Mouse (Mus musculus): ENCODE measurements at regions not wholly inside any gene's neighbourhood (a gene's known extent, or its start where the extent isn't known, plus 50 kb on each side); places are given as distances from the start of the nearest gene placed in this dataset.

- H3K27ac ChIP-seq (ENCODE audit: insufficient read depth, low read depth, low read length) = no peak overlapping the region
- no peaks in the 10 kb centered on the region for H3K36me3 ChIP-seq (ENCODE audit: control insufficient read depth, insufficient read depth, low read length)
- H3K27me3 ChIP-seq (replicated peaks; ENCODE audit: control insufficient read depth, insufficient read depth, low read length) = no peaks in the 10 kb centered on the region
- WGBS = 81% methylated on average over 3 of the region's 3 CpGs
- H3K4me3 ChIP-seq (ENCODE audit: insufficient read depth, low read depth, low read length) = no peak overlapping the region
- no peaks in the 10 kb centered on the region for H3K4me1 ChIP-seq (ENCODE audit: control insufficient read depth, insufficient read depth, low read length)
- TF ChIP-seq CTCF (conservative IDR thresholded peaks at IDR 0.05; ENCODE audit: insufficient read depth, insufficient read length, low read depth, low read length) = no peak
- no peak for TF ChIP-seq POLR2A (IDR thresholded peaks at IDR 0.05; ENCODE audit: low read depth, low read length)
- no peak for DNase-seq
Observed at GRCm38 (mm10) chr3:143694817-143695216, 510.2 kb downstream of the Lmo4 start.

GRCm38 (mm10) chr3:143685742-143686141 is 519.3 kb downstream of the Lmo4 start:
- no peak for TF ChIP-seq CTCF (conservative IDR thresholded peaks at IDR 0.05; ENCODE audit: insufficient read depth, insufficient read length, low read depth, low read length)
- no peak for TF ChIP-seq POLR2A (IDR thresholded peaks at IDR 0.05; ENCODE audit: low read depth, low read length)

GRCm38 (mm10) chr3:143678186-143678585 is 526.8 kb downstream of the Lmo4 start:
- Histone ChIP-seq H3K27me3 (replicated peaks; ENCODE audit: control insufficient read depth, insufficient read depth, low read length) (no peaks in the 10 kb centered on the region), H3K36me3 (ENCODE audit: control insufficient read depth, insufficient read depth, low read length) (no peaks in the 10 kb centered on the region), H3K4me1 (ENCODE audit: control insufficient read depth, insufficient read depth, low read length) (no peaks in the 10 kb centered on the region), H3K27ac (ENCODE audit: insufficient read depth, low read depth, low read length) (no peak overlapping the region), H3K4me3 (ENCODE audit: insufficient read depth, low read depth, low read length) (no peak overlapping the region)
- no peak for TF ChIP-seq CTCF (conservative IDR thresholded peaks at IDR 0.05; ENCODE audit: insufficient read depth, insufficient read length, low read depth, low read length)
- no peak for TF ChIP-seq POLR2A (IDR thresholded peaks at IDR 0.05; ENCODE audit: low read depth, low read length)
- WGBS = 97% methylated on average over 3 of the region's 3 CpGs
- DNase-seq = no peak

More at GRCm38 (mm10) chr3:143685742-143686141, 519.3 kb downstream of the Lmo4 start:
- Histone ChIP-seq H3K36me3 (ENCODE audit: control insufficient read depth, insufficient read depth, low read length) (no peaks in the 10 kb centered on the region), H3K27ac (ENCODE audit: insufficient read depth, low read depth, low read length) (no peak overlapping the region), H3K4me3 (ENCODE audit: insufficient read depth, low read depth, low read length) (no peak overlapping the region), H3K4me1 (ENCODE audit: control insufficient read depth, insufficient read depth, low read length) (no peaks in the 10 kb centered on the region), H3K27me3 (replicated peaks; ENCODE audit: control insufficient read depth, insufficient read depth, low read length) (no peaks in the 10 kb centered on the region)
- DNase-seq = no peak
- 74% methylated on average over 2 of the region's 2 CpGs for WGBS

- no peaks in the 10 kb centered on the region for H3K4me1 ChIP-seq (ENCODE audit: control insufficient read depth, insufficient read depth, low read length)
- no peak overlapping the region for H3K4me3 ChIP-seq (ENCODE audit: insufficient read depth, low read depth, low read length)
- H3K27me3 ChIP-seq (replicated peaks; ENCODE audit: control insufficient read depth, insufficient read depth, low read length) = no peaks in the 10 kb centered on the region
- no peak for DNase-seq
- no peaks in the 10 kb centered on the region for H3K36me3 ChIP-seq (ENCODE audit: control insufficient read depth, insufficient read depth, low read length)
- WGBS = 83% methylated on average over 3 of the region's 3 CpGs
- no peak overlapping the region for H3K27ac ChIP-seq (ENCODE audit: insufficient read depth, low read depth, low read length)
- TF ChIP-seq POLR2A (IDR thresholded peaks at IDR 0.05; ENCODE audit: low read depth, low read length) (no peak), CTCF (conservative IDR thresholded peaks at IDR 0.05; ENCODE audit: insufficient read depth, insufficient read length, low read depth, low read length) (no peak)
Observed at GRCm38 (mm10) chr3:143674855-143675254, 530.2 kb downstream of the Lmo4 start.

- no peaks in the 10 kb centered on the region for H3K36me3 ChIP-seq (ENCODE audit: control insufficient read depth, insufficient read depth, low read length)
- no peak overlapping the region for H3K4me3 ChIP-seq (ENCODE audit: insufficient read depth, low read depth, low read length)
- H3K4me1 ChIP-seq (ENCODE audit: control insufficient read depth, insufficient read depth, low read length) = no peaks in the 10 kb centered on the region
- H3K27me3 ChIP-seq (replicated peaks; ENCODE audit: control insufficient read depth, insufficient read depth, low read length) = no peaks in the 10 kb centered on the region
- 84% methylated on average over 7 of the region's 7 CpGs for WGBS
- H3K27ac ChIP-seq (ENCODE audit: insufficient read depth, low read depth, low read length) = no peak overlapping the region
- DNase-seq = no peak
- TF ChIP-seq POLR2A (IDR thresholded peaks at IDR 0.05; ENCODE audit: low read depth, low read length) = no peak
Observed at GRCm38 (mm10) chr3:143674446-143674845, 530.6 kb downstream of the Lmo4 start.

GRCm38 (mm10) chr3:143662041-143662685 is 542.9 kb downstream of the Lmo4 start:
- 88% methylated on average over 5 of the region's 5 CpGs for WGBS

GRCm38 (mm10) chr3:143659421-143659978 is 545.5 kb downstream of the Lmo4 start:
- Histone ChIP-seq H3K4me3 (ENCODE audit: insufficient read depth, low read depth, low read length) (no peak overlapping the region), H3K4me1 (ENCODE audit: control insufficient read depth, insufficient read depth, low read length) (no peaks in the 10 kb centered on the region; the same call in 1 of the 2 replicates), H3K27me3 (replicated peaks; ENCODE audit: control insufficient read depth, insufficient read depth, low read length) (no peaks in the 10 kb centered on the region), H3K27ac (ENCODE audit: insufficient read depth, low read depth, low read length) (no peak overlapping the region), H3K36me3 (ENCODE audit: control insufficient read depth, insufficient read depth, low read length) (no peaks in the 10 kb centered on the region)
- TF ChIP-seq POLR2A (IDR thresholded peaks at IDR 0.05; ENCODE audit: low read depth, low read length) (no peak), CTCF (conservative IDR thresholded peaks at IDR 0.05; ENCODE audit: insufficient read depth, insufficient read length, low read depth, low read length) (no peak)
- WGBS = 26% methylated on average over 8 of the region's 8 CpGs
- DNase-seq = peak; percentile 59

More at GRCm38 (mm10) chr3:143662041-143662685, 542.9 kb downstream of the Lmo4 start:
- no peak for DNase-seq
- TF ChIP-seq POLR2A (IDR thresholded peaks at IDR 0.05; ENCODE audit: low read depth, low read length) = no peak
- TF ChIP-seq CTCF (conservative IDR thresholded peaks at IDR 0.05; ENCODE audit: insufficient read depth, insufficient read length, low read depth, low read length) = no peak
- Histone ChIP-seq H3K4me1 (ENCODE audit: control insufficient read depth, insufficient read depth, low read length) (no peaks in the 10 kb centered on the region; the same call in 1 of the 2 replicates), H3K36me3 (ENCODE audit: control insufficient read depth, insufficient read depth, low read length) (no peaks in the 10 kb centered on the region), H3K27ac (ENCODE audit: insufficient read depth, low read depth, low read length) (no peak overlapping the region), H3K4me3 (ENCODE audit: insufficient read depth, low read depth, low read length) (no peak overlapping the region), H3K27me3 (replicated peaks; ENCODE audit: control insufficient read depth, insufficient read depth, low read length) (no peaks in the 10 kb centered on the region)

Measured in kidney, adult 2 months (tissue).